Mouse (Mus musculus) B cell, adult 67 days (primary cell): ENCODE results near the gene Capzb. TPM values are rescaled to one million over a fixed set of nuclear protein-coding genes. Genes with fewer than 3 reads are reported as not detected.

Experiments
- total RNA-seq, 2 experiments: library from RNA; stranded (reverse); gene quantifications; 4 replicates each; pipeline ENCODE4 v1.2.4; 2023

Gene Capzb
- 100 to 1,000 TPM; 426 to 442 TPM for total RNA-seq

DNA sequence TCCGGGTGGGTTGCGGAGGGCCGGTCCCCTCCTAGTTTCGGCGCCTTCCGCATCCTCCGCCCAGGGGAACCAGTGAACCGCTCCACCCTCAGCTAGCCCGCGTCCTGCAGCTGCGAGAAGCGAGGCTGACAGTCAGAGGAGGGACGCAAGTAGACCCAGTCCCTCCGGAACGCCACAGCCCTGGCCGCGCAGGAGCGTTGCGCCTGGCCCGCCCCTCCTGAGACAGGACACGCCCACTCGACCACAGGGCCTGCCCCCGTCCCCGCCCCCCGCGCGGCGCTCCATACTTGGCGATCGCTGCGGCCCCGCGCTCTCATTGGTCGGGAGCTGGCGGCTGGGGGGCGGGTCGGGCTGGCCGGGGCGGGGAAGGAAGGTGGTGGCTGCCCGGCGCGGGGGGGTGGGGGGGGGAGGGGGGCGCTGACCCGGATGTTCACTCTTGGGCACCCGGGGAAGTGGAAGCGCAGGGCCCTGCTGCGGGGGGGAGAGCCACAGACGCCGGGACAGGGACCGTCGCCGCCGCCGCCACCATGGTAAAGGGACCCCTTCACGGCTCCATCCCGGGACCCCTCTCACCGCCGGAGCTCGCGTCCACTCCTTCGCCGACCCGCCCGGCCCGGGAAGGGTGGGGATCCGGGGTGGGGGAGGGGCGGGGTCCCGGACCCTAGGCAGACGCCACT is at the start of gene Capzb:
Gene Capzb, plus strand, starts transcription at position 401 of the 677 bp plus-strand sequence.

DNA sequence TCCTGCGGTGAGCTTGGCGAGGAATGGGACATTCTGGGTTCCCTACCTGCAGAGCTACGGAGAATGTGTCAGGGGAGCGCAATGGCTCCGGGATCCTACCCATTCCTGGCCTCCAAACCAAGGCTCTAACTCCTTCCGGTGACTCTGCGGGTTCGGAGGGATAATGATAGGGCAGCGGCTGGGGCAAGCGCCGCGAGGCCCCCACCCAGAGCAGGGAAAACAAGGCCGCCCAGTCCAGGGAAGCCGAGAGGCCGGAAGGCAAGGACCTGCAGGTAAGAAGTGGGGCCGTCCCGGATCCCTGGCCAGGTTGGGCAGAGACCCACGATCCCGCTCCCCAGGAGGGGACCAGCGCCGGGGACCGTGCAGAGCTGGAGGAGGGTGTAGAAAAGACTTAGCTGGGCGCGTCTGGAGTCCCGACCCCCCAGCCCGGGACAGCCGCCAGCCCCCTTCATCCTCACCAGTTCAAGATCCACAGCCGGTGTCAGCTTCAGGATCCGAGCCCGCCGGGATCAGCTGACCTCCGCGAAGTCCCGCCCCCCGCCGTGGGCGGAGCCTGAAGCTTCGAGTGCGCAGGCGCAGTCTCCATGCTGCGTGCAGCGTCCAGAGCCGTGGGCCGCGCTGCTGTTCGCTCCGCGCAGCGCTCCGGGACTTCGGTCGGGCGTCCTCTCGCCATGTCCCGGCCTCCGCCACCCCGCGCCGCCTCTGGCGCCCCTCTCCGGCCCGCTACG is 117.6 kb downstream of the Capzb start, which contains the start of the genes Pqlc2 and Akr7a5:
Gene Pqlc2, minus strand, starts transcription at position 538 of the 728 bp plus-strand sequence.
Gene Akr7a5, plus strand, starts transcription at position 574 of the 728 bp plus-strand sequence.

Other genes with a start within 250 kb of the Capzb start
- not detected for gene Rnf186, start 225.8 kb upstream of the Capzb start, total RNA-seq
- 10 to 100 TPM; 36.7 to 40.3 TPM for gene Tmco4, start 220.0 kb upstream of the Capzb start, total RNA-seq
- not detected for gene Htr6, start 117.3 kb upstream of the Capzb start, total RNA-seq
- gene Nbl1, start 99.9 kb upstream of the Capzb start, total RNA-seq, result 1 to 10 TPM in 1 of 2 experiments, not detected in 1; 1.1 TPM
- 100 to 1,000 TPM; 119 to 120 TPM for gene Minos1, start 61.8 kb upstream of the Capzb start, total RNA-seq
- 10 to 100 TPM; 31.3 to 33.5 TPM for gene Pqlc2, start 117.8 kb downstream of the Capzb start, total RNA-seq
- 10 to 100 TPM; 23.5 to 28.8 TPM for gene Akr7a5, start 117.8 kb downstream of the Capzb start, total RNA-seq
- 10 to 100 TPM; 90.7 to 90.9 TPM for gene Mrto4, start 159.7 kb downstream of the Capzb start, total RNA-seq
- 10 to 100 TPM; 39.9 to 41.6 TPM for gene Emc1, start 159.7 kb downstream of the Capzb start, total RNA-seq
- gene Ubr4, start 159.7 kb downstream of the Capzb start, total RNA-seq, result 100 to 1,000 TPM; 199 to 216 TPM